8 mouse cellular contexts compared by ENCODE assay signal in genomic region chr13:114456224-114456623, GRCm38 (mm10). TPM values are rescaled to one million over a fixed set of nuclear protein-coding genes. Genes with fewer than 3 reads are reported as not detected.
DNase-seq lines count a peak whose midpoint lies in the region; ATAC-seq and TF ChIP-seq lines count a peak whose summit lies in the region.

No protein-coding gene starts in this region.

- H3K9me3 ChIP-seq in lung, embryonic 14.5 days (ENCODE audit: low read depth, low read length), result no peaks in the 10 kb centered on the region
- no peaks in the 10 kb centered on the region for H3K9me3 ChIP-seq in heart, embryonic 10.5 days
- H3K9me3 ChIP-seq in kidney, embryonic 14.5 days (ENCODE audit: control insufficient read depth, low read length), result no peaks in the 10 kb centered on the region
- no peaks in the 10 kb centered on the region for H3K9me3 ChIP-seq in stomach, embryonic 15.5 days

- no peak; the same call in 1 of the 2 replicates for ATAC-seq in lung, embryonic 14.5 days (ENCODE audit: insufficient read depth)
- ATAC-seq in kidney, embryonic 14.5 days (ENCODE audit: low FRiP score, low TSS enrichment), result no peak; the same call in 1 of the 2 replicates
- ATAC-seq in megakaryocyte progenitor cell, adult 5-6 weeks (replicated peaks; ENCODE audit: poor library complexity), result peak; percentile 14; the same call in 1 of the 2 replicates
- peak; percentile 24; the same call in 1 of the 2 replicates for ATAC-seq in stomach, embryonic 15.5 days (ENCODE audit: insufficient read depth, low FRiP score, low read depth)

- H3K4me2 ChIP-seq in lung, embryonic 14.5 days, result peak overlapping the region; percentile 97
- H3K4me2 ChIP-seq in kidney, embryonic 14.5 days (replicated peaks; ENCODE audit: low read depth, low read length), result peak overlapping the region; percentile 96
- peak overlapping the region; percentile 97 for H3K4me2 ChIP-seq in stomach, embryonic 15.5 days

- under 1% methylated on average over 14 of the region's 14 CpGs for WGBS in lung, embryonic 14.5 days
- WGBS in heart, embryonic 10.5 days, result 3% methylated on average over 13 of the region's 14 CpGs
- WGBS in kidney, embryonic 14.5 days, result 2% methylated on average over 14 of the region's 14 CpGs
- 4% methylated on average over 14 of the region's 14 CpGs for WGBS in stomach, embryonic 15.5 days

- H3K27me3 ChIP-seq in lung, embryonic 14.5 days (ENCODE audit: insufficient read depth, low read length), result peaks cover 55% of the 10 kb centered on the region
- peaks cover 51% of the 10 kb centered on the region for H3K27me3 ChIP-seq in heart, embryonic 10.5 days (ENCODE audit: insufficient read depth, poor library complexity, severe bottlenecking)
- peaks cover 41% of the 10 kb centered on the region for H3K27me3 ChIP-seq in kidney, embryonic 14.5 days (ENCODE audit: control insufficient read depth, insufficient read depth, low read length)
- H3K27me3 ChIP-seq in stomach, embryonic 15.5 days (replicated peaks), result peaks cover 24% of the 10 kb centered on the region

- H3K27ac ChIP-seq in lung, embryonic 14.5 days (ENCODE audit: low read depth), result no peak overlapping the region
- no peak overlapping the region; the same call in 1 of the 2 replicates for H3K27ac ChIP-seq in heart, embryonic 10.5 days
- no peak overlapping the region for H3K27ac ChIP-seq in kidney, embryonic 14.5 days (ENCODE audit: low read depth, low read length)
- no peak overlapping the region for H3K27ac ChIP-seq in stomach, embryonic 15.5 days

- H3K4me3 ChIP-seq in lung, embryonic 14.5 days (ENCODE audit: low read depth, low read length), result peak overlapping the region; percentile 13; the same call in 1 of the 2 replicates
- peak overlapping the region; percentile 75 for H3K4me3 ChIP-seq in heart, embryonic 10.5 days
- peak overlapping the region; percentile 56 for H3K4me3 ChIP-seq in kidney, embryonic 14.5 days (ENCODE audit: low read length)
- peak overlapping the region; percentile 58 for H3K4me3 ChIP-seq in stomach, embryonic 15.5 days (replicated peaks)

- no peaks in the 10 kb centered on the region for H3K4me1 ChIP-seq in lung, embryonic 14.5 days (ENCODE audit: insufficient read depth)
- H3K4me1 ChIP-seq in heart, embryonic 10.5 days, result peaks cover 24% of the 10 kb centered on the region
- H3K4me1 ChIP-seq in kidney, embryonic 14.5 days (ENCODE audit: control insufficient read depth, insufficient read depth, low read length), result peaks cover 16% of the 10 kb centered on the region
- peaks cover 24% of the 10 kb centered on the region for H3K4me1 ChIP-seq in stomach, embryonic 15.5 days

- no peak overlapping the region for H3K9ac ChIP-seq in lung, embryonic 14.5 days
- no peak overlapping the region for H3K9ac ChIP-seq in kidney, embryonic 14.5 days (ENCODE audit: low read depth, low read length)
- H3K9ac ChIP-seq in stomach, embryonic 15.5 days, result no peak overlapping the region

- peak; percentile 42 for TF ChIP-seq CTCF in lung, embryonic 14.5 days (IDR thresholded peaks at IDR 0.05; ENCODE audit: low read depth)

- DNase-seq in lung, embryonic 14.5 days, result peak; percentile 56
- no peak for DNase-seq in lung, postnatal 36 days
- DNase-seq in embryo, embryonic 11 days, result peak; percentile 66
- peak; percentile 81 for DNase-seq in heart, embryonic 10.5 days (ENCODE audit: low spot score)
- no peak for DNase-seq in natural killer cell, adult 2 months (ENCODE audit: low spot score in 2 of 2)

- H3K36me3 ChIP-seq in lung, embryonic 14.5 days (ENCODE audit: insufficient read depth), result no peaks in the 10 kb centered on the region
- no peaks in the 10 kb centered on the region for H3K36me3 ChIP-seq in heart, embryonic 10.5 days
- no peaks in the 10 kb centered on the region for H3K36me3 ChIP-seq in kidney, embryonic 14.5 days (ENCODE audit: control insufficient read depth, insufficient read depth, low read length)
- no peaks in the 10 kb centered on the region for H3K36me3 ChIP-seq in stomach, embryonic 15.5 days

RNA-seq across cellular contexts. Expression of gene Fst, which starts 2.5 kb away (rescaled TPM):
- polyA plus RNA-seq in lung, embryonic 14.5 days (2014; fragmentation: Nextera tagmentation; extraction: Ambion mirVana), result 1.8 TPM in 2 replicates
- 3.7 and 10.6 TPM in 2 replicates for polyA plus RNA-seq in heart, embryonic 10.5 days (2016; fragmentation: Nextera tagmentation; extraction: Ambion mirVana)
- 1.6 and 2.2 TPM in 2 replicates for polyA plus RNA-seq in kidney, embryonic 14.5 days (2014; fragmentation: Nextera tagmentation; extraction: Ambion mirVana)
- 0.07 and 0.46 TPM in 2 replicates for total RNA-seq in megakaryocyte progenitor cell, adult 5-6 weeks (2015)
- total RNA-seq in megakaryocyte progenitor cell, adult 5-6 weeks (2017), result 0.04 TPM in 1 of 2 replicates, not detected in the other
- 41.8 and 59.4 TPM in 2 replicates for polyA plus RNA-seq in stomach, embryonic 15.5 days (2015; fragmentation: Nextera tagmentation; extraction: Ambion mirVana)

Comparison
In these comparisons a context has a peak if more than half of its experiments do, and no peak if none do; other contexts are left out.
1. DNase-seq: peak in lung, embryonic 14.5 days (single experiment), embryo, embryonic 11 days (single experiment) and heart, embryonic 10.5 days (single experiment); none in lung, postnatal 36 days (single experiment) and natural killer cell, adult 2 months (0 of 2).
2. ATAC-seq: peak in megakaryocyte progenitor cell, adult 5-6 weeks (single experiment) and stomach, embryonic 15.5 days (single experiment); none in lung, embryonic 14.5 days (single experiment) and kidney, embryonic 14.5 days (single experiment).
3. H3K4me3 ChIP-seq: peak in every context shown above with its lines; median percentile 75 in heart, embryonic 10.5 days; 58 in stomach, embryonic 15.5 days; 56 in kidney, embryonic 14.5 days; 13 in lung, embryonic 14.5 days.
4. Peak in every context shown above with its lines, with median percentiles within 50 percentile points of each other: H3K4me2 ChIP-seq.